Mouse (Mus musculus) embryonic facial prominence, embryonic 15.5 days (tissue): ENCODE results near the gene Stat1. TPM values are rescaled to one million over a fixed set of nuclear protein-coding genes. Genes with fewer than 3 reads are reported as not detected.

Experiments used
- polyA plus RNA-seq: library from polyadenylated mRNA; unstranded; fragments of >200 nt; fragmentation: Nextera tagmentation; extraction: Ambion mirVana; gene quantifications from 2 replicates; pipeline ENCODE4 v1.2.1, GENCODE M21; 2015

The Stat1 gene
- polyA plus RNA-seq, 1 experiment from 2014 or later = 26.0 TPM

Other genes starting within 250 kb of the Stat1 start
- 76.2 and 77.9 TPM in 2 replicates for gene Myo1b, start 203.4 kb upstream of the Stat1 start, polyA plus RNA-seq
- gene Stat4, start 132.3 kb upstream of the Stat1 start, polyA plus RNA-seq = 1.00 and 1.0 TPM in 2 replicates
- gene Gls, start 113.8 kb downstream of the Stat1 start, polyA plus RNA-seq = 20.8 and 21.4 TPM in 2 replicates